Mouse (Mus musculus) E14TG2a.4 (cell line): ENCODE measurements around the gene Fhod1.

Experiments used
- H3K27me3 ChIP-seq: 2 replicates; pipeline ENCODE4 v1.6.1; 2014; ENCODE audit warnings: low read length, control low read depth; ENCODE audit not compliant: insufficient read depth
- H3K36me3 ChIP-seq: 2 replicates; pipeline ENCODE4 v1.6.1; 2014; ENCODE audit warnings: low read length, control low read depth; ENCODE audit not compliant: insufficient read depth
- H3K4me1 ChIP-seq: replicated peaks from 2 replicates; pipeline ENCODE4 v1.6.1; 2014; ENCODE audit warnings: low read depth, low read length, control low read depth
- H3K4me3 ChIP-seq: replicated peaks from 2 replicates; pipeline ENCODE4 v1.5.1; 2014; ENCODE audit warnings: mild to moderate bottlenecking, low read length
- H3K9me3 ChIP-seq: 2 replicates; pipeline ENCODE4 v1.6.1; 2014; ENCODE audit warnings: low read length, control low read depth
- CTCF ChIP-seq: conservative IDR thresholded peaks from 2 replicates; pipeline ENCODE4 v1.5.1; 2014; ENCODE audit warnings: low read length
- NANOG ChIP-seq: IDR thresholded peaks from 2 replicates; pipeline ENCODE4 v1.6.1; 2014; ENCODE audit warnings: borderline replicate concordance, low read length, mixed read lengths
- POU5F1 ChIP-seq: IDR thresholded peaks from 2 replicates; pipeline ENCODE4 v1.6.1; 2014; ENCODE audit warnings: low read length, borderline replicate concordance

Gene Fhod1

GRCm38 (mm10) chr8:105331931-105332330 is 15.8 kb downstream of the Fhod1 start:
- 0 out of 2 replicates have a peak overlapping the region, but pooled peaks have one; percentile 29 for H3K4me3 ChIP-seq
- no peaks in the 10 kb centered on the region for H3K27me3 ChIP-seq
- H3K4me1 ChIP-seq: peaks cover 80% of the 10 kb centered on the region
- H3K36me3 ChIP-seq: peaks cover 81% of the 10 kb centered on the region
- H3K9me3 ChIP-seq: no peaks in the 10 kb centered on the region
- TF ChIP-seq NANOG (no peak), POU5F1 (no peak), CTCF (no peak)

- H3K4me1 ChIP-seq: peaks cover 78% of the 10 kb centered on the region
- no peaks in the 10 kb centered on the region for H3K9me3 ChIP-seq
- 0 out of 2 replicates have a peak overlapping the region, but pooled peaks have one; percentile 29 for H3K4me3 ChIP-seq
- no peaks in the 10 kb centered on the region for H3K27me3 ChIP-seq
- TF ChIP-seq POU5F1 (no peak), NANOG (no peak), CTCF (no peak)
- H3K36me3 ChIP-seq: peaks cover 81% of the 10 kb centered on the region
Observed at GRCm38 (mm10) chr8:105331469-105331868, 16.3 kb downstream of the Fhod1 start.

- Histone ChIP-seq H3K36me3 (peaks cover 72% of the 10 kb centered on the region), H3K4me3 (peak overlapping the region; percentile 10; the same call in 1 of the 2 replicates), H3K4me1 (peaks cover 72% of the 10 kb centered on the region), H3K27me3 (no peaks in the 10 kb centered on the region), H3K9me3 (no peaks in the 10 kb centered on the region)
- TF ChIP-seq NANOG: no peak
- TF ChIP-seq CTCF: no peak
- no peak for TF ChIP-seq POU5F1
Observed at GRCm38 (mm10) chr8:105330325-105330724, 17.4 kb downstream of the Fhod1 start.

GRCm38 (mm10) chr8:105326968-105327367 is 20.8 kb downstream of the Fhod1 start:
- Histone ChIP-seq H3K27me3 (no peaks in the 10 kb centered on the region), H3K4me1 (peaks cover 63% of the 10 kb centered on the region), H3K9me3 (no peaks in the 10 kb centered on the region), H3K36me3 (peaks cover 64% of the 10 kb centered on the region), H3K4me3 (peak overlapping the region; percentile 96)
- TF ChIP-seq CTCF (no peak), POU5F1 (no peak), NANOG (no peak)

GRCm38 (mm10) chr8:105326141-105326672 is 21.5 kb downstream of the Fhod1 start, which contains the start of the genes Lrrc29 and Tmem208:
Lrrc29 (minus strand) TSS chr8:105326278.
Tmem208 (plus strand) TSS chr8:105326354.
- peaks cover 55% of the 10 kb centered on the region for H3K4me1 ChIP-seq
- H3K9me3 ChIP-seq: no peaks in the 10 kb centered on the region
- TF ChIP-seq NANOG (no peak), CTCF (peak; percentile 23), POU5F1 (no peak)
- H3K27me3 ChIP-seq: no peaks in the 10 kb centered on the region
- H3K36me3 ChIP-seq: peaks cover 63% of the 10 kb centered on the region
- peak within 1 kb of the TSS; percentile 96 for H3K4me3 ChIP-seq

- peaks cover 50% of the 10 kb centered on the region for H3K4me1 ChIP-seq
- peaks cover 59% of the 10 kb centered on the region for H3K36me3 ChIP-seq
- no peaks in the 10 kb centered on the region for H3K27me3 ChIP-seq
- TF ChIP-seq CTCF (no peak), NANOG (no peak), POU5F1 (no peak)
- no peaks in the 10 kb centered on the region for H3K9me3 ChIP-seq
- H3K4me3 ChIP-seq: peak overlapping the region; percentile 96
Observed at GRCm38 (mm10) chr8:105325641-105326093, 22.1 kb downstream of the Fhod1 start.

- Histone ChIP-seq H3K27me3 (no peaks in the 10 kb centered on the region), H3K4me3 (no peak overlapping the region), H3K4me1 (peaks cover 26% of the 10 kb centered on the region), H3K36me3 (peaks cover 53% of the 10 kb centered on the region), H3K9me3 (no peaks in the 10 kb centered on the region)
- TF ChIP-seq POU5F1 (no peak), CTCF (no peak), NANOG (no peak)
Observed at GRCm38 (mm10) chr8:105323183-105323582, 24.6 kb downstream of the Fhod1 start.

GRCm38 (mm10) chr8:105318662-105319190 is 29.0 kb downstream of the Fhod1 start:
- H3K9me3 ChIP-seq: no peaks in the 10 kb centered on the region
- peaks cover 83% of the 10 kb centered on the region for H3K36me3 ChIP-seq
- H3K4me1 ChIP-seq: no peaks in the 10 kb centered on the region
- H3K4me3 ChIP-seq: no peak overlapping the region
- H3K27me3 ChIP-seq: no peaks in the 10 kb centered on the region
- TF ChIP-seq CTCF (no peak), NANOG (no peak), POU5F1 (no peak)

- TF ChIP-seq CTCF: no peak
- TF ChIP-seq POU5F1: no peak
- no peak for TF ChIP-seq NANOG
- Histone ChIP-seq H3K9me3 (no peaks in the 10 kb centered on the region), H3K4me1 (no peaks in the 10 kb centered on the region), H3K36me3 (peaks cover 84% of the 10 kb centered on the region), H3K27me3 (no peaks in the 10 kb centered on the region), H3K4me3 (no peak overlapping the region)
Observed at GRCm38 (mm10) chr8:105317941-105318340, 29.8 kb downstream of the Fhod1 start.
